Mouse (Mus musculus): ENCODE data around the gene Tnfrsf25.

GRCm38 (mm10) chr4:152136876-152137250, 21.1 kb downstream of the Tnfrsf25 start:
- TF ChIP-seq CTCF (IDR thresholded peaks at IDR 0.05; ENCODE audit: extremely low read depth, insufficient read length, insufficient replicate concordance, low read depth, low read length) (no peak), POLR2A (IDR thresholded peaks at IDR 0.05; ENCODE audit: low read depth, low read length) (no peak)
